Mouse (Mus musculus): ENCODE data around the gene Trim12c. TPM values are rescaled to one million over a fixed set of nuclear protein-coding genes. Genes with fewer than 3 reads are reported as not detected.
A peak's percentile ranks its signal among the peaks of the same experiment; 100 is the strongest.
"Not testable (repeated sequence)": the region's sequence is repeated elsewhere in the genome, so short reads cannot be mapped to it uniquely, and the experiment has no call there.

Gene Trim12c
- polyA plus RNA-seq (2016; fragmentation: Nextera tagmentation; extraction: Ambion mirVana) = 0.94 and 1.1 TPM in 2 replicates

- WGBS = 9% methylated on average over 14 of the region's 14 CpGs
- peak within 1 kb of the TSS; percentile 29 for H3K4me3 ChIP-seq
- 0 out of 2 replicates have a peak, but pooled peaks cover 2% of the 10 kb centered on the region for H3K4me1 ChIP-seq
- H3K9me3 ChIP-seq = no peaks in the 10 kb centered on the region
- peak within 1 kb of the TSS; percentile 40 for H3K4me2 ChIP-seq (replicated peaks)
- no peak within 1 kb of the TSS for H3K9ac ChIP-seq (replicated peaks)
- ATAC-seq (ENCODE audit: low FRiP score, low read depth) = peak; percentile 93
- H3K27ac ChIP-seq (replicated peaks) = no peak within 1 kb of the TSS
- no peaks in the 10 kb centered on the region for H3K27me3 ChIP-seq
- H3K36me3 ChIP-seq = no peaks in the 10 kb centered on the region
Measured at GRCm38 (mm10) chr7:104352717-104353599, at the start of gene Trim12c. Trim12c (minus strand) TSS chr7:104353362.

GRCm38 (mm10) chr7:104401140-104401539 lies 48.0 kb upstream of the Trim12c start:
- Histone ChIP-seq H3K4me3 (no peak overlapping the region), H3K9ac (replicated peaks) (no peak overlapping the region), H3K27me3 (no peaks in the 10 kb centered on the region), H3K9me3 (no peaks in the 10 kb centered on the region), H3K4me1 (no peaks in the 10 kb centered on the region), H3K4me2 (replicated peaks) (no peak overlapping the region), H3K36me3 (no peaks in the 10 kb centered on the region), H3K27ac (replicated peaks) (no peak overlapping the region)
- ATAC-seq (ENCODE audit: low FRiP score, low read depth) = no peak

- no peak for ATAC-seq (ENCODE audit: low FRiP score, low read depth)
- H3K4me3 ChIP-seq = no peak within 1 kb of the TSS
- whole genome bisulfite sequencing = 79% methylated on average over 1 of the region's 1 CpGs
Measured at GRCm38 (mm10) chr7:104400698-104401097, 47.5 kb upstream of the Trim12c start, which contains the start of gene Trim30c. Trim30c (minus strand) TSS chr7:104400837.

GRCm38 (mm10) chr7:104398492-104398891 lies 45.3 kb upstream of the Trim12c start:
- WGBS = 78% methylated on average over 1 of the region's 1 CpGs
- Histone ChIP-seq H3K4me1 (no peaks in the 10 kb centered on the region), H3K4me3 (no peak overlapping the region), H3K27me3 (no peaks in the 10 kb centered on the region), H3K9me3 (no peaks in the 10 kb centered on the region), H3K4me2 (replicated peaks) (no peak overlapping the region), H3K9ac (replicated peaks) (no peak overlapping the region), H3K36me3 (no peaks in the 10 kb centered on the region), H3K27ac (replicated peaks) (no peak overlapping the region)
- ATAC-seq (ENCODE audit: low FRiP score, low read depth) = no peak

More at GRCm38 (mm10) chr7:104400698-104401097, 47.5 kb upstream of the Trim12c start, which contains the start of gene Trim30c:
- no peaks in the 10 kb centered on the region for H3K36me3 ChIP-seq
- H3K27me3 ChIP-seq = no peaks in the 10 kb centered on the region
- H3K9ac ChIP-seq (replicated peaks) = no peak within 1 kb of the TSS
- no peaks in the 10 kb centered on the region for H3K4me1 ChIP-seq
- H3K9me3 ChIP-seq = no peaks in the 10 kb centered on the region
- H3K27ac ChIP-seq (replicated peaks) = no peak within 1 kb of the TSS
- H3K4me2 ChIP-seq (replicated peaks) = no peak within 1 kb of the TSS

- Histone ChIP-seq H3K4me1 (no peaks in the 10 kb centered on the region), H3K36me3 (no peaks in the 10 kb centered on the region), H3K27me3 (no peaks in the 10 kb centered on the region), H3K4me2 (replicated peaks) (no peak within 1 kb of the TSS), H3K9me3 (no peaks in the 10 kb centered on the region), H3K9ac (replicated peaks) (no peak within 1 kb of the TSS), H3K4me3 (no peak within 1 kb of the TSS), H3K27ac (replicated peaks) (no peak within 1 kb of the TSS)
- no peak for ATAC-seq (ENCODE audit: low FRiP score, low read depth)
- WGBS = 64% methylated on average over 1 of the region's 1 CpGs
Measured at GRCm38 (mm10) chr7:104369736-104370414, 16.7 kb upstream of the Trim12c start, which contains the start of gene Trim30b. Trim30b (minus strand) TSS chr7:104369884.

GRCm38 (mm10) chr7:104366339-104366738 lies 13.2 kb upstream of the Trim12c start:
- no peak overlapping the region for H3K27ac ChIP-seq (replicated peaks)
- H3K9ac ChIP-seq (replicated peaks) = no peak overlapping the region
- ATAC-seq (ENCODE audit: low FRiP score, low read depth) = no peak
- no peaks in the 10 kb centered on the region for H3K27me3 ChIP-seq
- no peaks in the 10 kb centered on the region for H3K9me3 ChIP-seq
- H3K36me3 ChIP-seq = no peaks in the 10 kb centered on the region
- H3K4me1 ChIP-seq = no peaks in the 10 kb centered on the region
- no peak overlapping the region for H3K4me2 ChIP-seq (replicated peaks)
- no peak overlapping the region for H3K4me3 ChIP-seq

- ATAC-seq (ENCODE audit: low FRiP score, low read depth) = 0 out of 2 replicates have a peak, but pooled peaks have one; percentile 8
- 0 out of 2 replicates have a peak, but pooled peaks cover 2% of the 10 kb centered on the region for H3K4me1 ChIP-seq
- no peaks in the 10 kb centered on the region for H3K9me3 ChIP-seq
- no peak overlapping the region for H3K9ac ChIP-seq (replicated peaks)
- no peak overlapping the region; the same call in 1 of the 2 replicates for H3K4me2 ChIP-seq (replicated peaks)
- H3K4me3 ChIP-seq = no peak overlapping the region
- 90% methylated on average over 2 of the region's 2 CpGs for WGBS
- H3K36me3 ChIP-seq = no peaks in the 10 kb centered on the region
- no peak overlapping the region for H3K27ac ChIP-seq (replicated peaks)
- H3K27me3 ChIP-seq = no peaks in the 10 kb centered on the region
Measured at GRCm38 (mm10) chr7:104353600-104353967, 422 bp upstream of the Trim12c start.

GRCm38 (mm10) chr7:104348043-104348442 lies 5.1 kb downstream of the Trim12c start:
- not testable (repeated sequence) for H3K9ac ChIP-seq (replicated peaks); H3K4me2 ChIP-seq (replicated peaks); H3K4me1 ChIP-seq; H3K27me3 ChIP-seq; H3K27ac ChIP-seq (replicated peaks); H3K36me3 ChIP-seq; H3K9me3 ChIP-seq; H3K4me3 ChIP-seq; ATAC-seq (ENCODE audit: low FRiP score, low read depth)
- 87% methylated on average over 4 of the region's 4 CpGs for WGBS

- H3K9ac ChIP-seq (replicated peaks); H3K4me3 ChIP-seq; H3K4me1 ChIP-seq; H3K36me3 ChIP-seq; ATAC-seq (ENCODE audit: low FRiP score, low read depth); H3K27ac ChIP-seq (replicated peaks); H3K4me2 ChIP-seq (replicated peaks); H3K9me3 ChIP-seq; H3K27me3 ChIP-seq: not testable (repeated sequence)
- WGBS = 83% methylated on average over 4 of the region's 4 CpGs
Measured at GRCm38 (mm10) chr7:104340744-104341143, 12.4 kb downstream of the Trim12c start.

GRCm38 (mm10) chr7:104335547-104335946 lies 17.6 kb downstream of the Trim12c start:
- not testable (repeated sequence) for H3K4me2 ChIP-seq (replicated peaks); H3K9me3 ChIP-seq; H3K27me3 ChIP-seq; ATAC-seq (ENCODE audit: low FRiP score, low read depth); H3K9ac ChIP-seq (replicated peaks); H3K36me3 ChIP-seq; H3K4me3 ChIP-seq; H3K4me1 ChIP-seq; H3K27ac ChIP-seq (replicated peaks)
- WGBS = 88% methylated on average over 3 of the region's 3 CpGs

- not testable (repeated sequence) for H3K4me3 ChIP-seq; H3K9me3 ChIP-seq; ATAC-seq (ENCODE audit: low FRiP score, low read depth); H3K4me1 ChIP-seq; H3K36me3 ChIP-seq; H3K27me3 ChIP-seq; H3K9ac ChIP-seq (replicated peaks); H3K4me2 ChIP-seq (replicated peaks); H3K27ac ChIP-seq (replicated peaks)
- 95% methylated on average over 2 of the region's 2 CpGs for WGBS
Measured at GRCm38 (mm10) chr7:104329171-104329570, 24.0 kb downstream of the Trim12c start, which contains the start of gene Trim34b. Trim34b (plus strand) TSS chr7:104329471.

GRCm38 (mm10) chr7:104322028-104322427 lies 31.1 kb downstream of the Trim12c start:
- Histone ChIP-seq H3K27ac (replicated peaks) (no peak overlapping the region), H3K36me3 (no peaks in the 10 kb centered on the region), H3K4me1 (no peaks in the 10 kb centered on the region), H3K4me2 (replicated peaks) (no peak overlapping the region), H3K4me3 (no peak overlapping the region), H3K9me3 (no peaks in the 10 kb centered on the region), H3K9ac (replicated peaks) (no peak overlapping the region), H3K27me3 (no peaks in the 10 kb centered on the region)
- 91% methylated on average over 9 of the region's 9 CpGs for WGBS
- no peak for ATAC-seq (ENCODE audit: low FRiP score, low read depth)
